Mouse (Mus musculus): ENCODE measurements around the gene Sufu.

- TF ChIP-seq TAL1 (IDR thresholded peaks at IDR 0.05; ENCODE audit: low read length) (no peak), GATA1 (IDR thresholded peaks at IDR 0.05; ENCODE audit: low read length) (no peak)
Measured at GRCm38 (mm10) chr19:46414486-46414885, 17.8 kb downstream of the Sufu start.

Measured in erythroblast, embryonic 14.5 days (primary cell).